10 mouse cellular contexts compared by ENCODE assay signal in the genomic region with DNA sequence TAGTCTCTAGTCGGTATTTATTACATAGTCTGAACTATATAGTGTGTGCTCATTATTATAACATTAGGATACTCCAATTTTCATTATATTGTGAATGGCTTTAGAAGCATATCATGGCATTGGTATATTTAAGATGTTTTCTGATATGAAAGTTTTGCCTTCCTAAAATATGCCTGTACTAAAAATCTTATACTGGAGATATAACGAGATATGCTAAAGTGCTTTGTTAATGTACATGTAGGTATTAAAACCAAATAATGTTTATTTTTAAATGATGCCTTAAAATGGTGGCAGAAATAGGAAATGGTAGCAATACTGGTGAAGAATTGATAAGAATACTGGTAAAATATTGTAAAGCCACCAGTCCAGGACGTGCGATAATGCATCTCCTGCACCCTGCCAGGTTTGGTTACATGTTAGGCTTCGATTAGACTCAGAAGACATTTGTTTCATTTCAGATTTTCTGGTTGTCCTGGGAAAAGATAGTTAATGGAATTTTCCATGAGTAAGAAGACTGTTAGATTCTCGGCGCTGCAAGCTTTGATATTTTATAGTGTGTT. TPM values are rescaled to one million over a fixed set of nuclear protein-coding genes. Genes with fewer than 3 reads are reported as not detected.
A peak's percentile ranks its signal among the peaks of the same experiment; 100 is the strongest.
DNase-seq lines count a peak whose midpoint lies in the region; ATAC-seq and TF ChIP-seq lines count a peak whose summit lies in the region.
"Had no signal": no experiment of that assay in that cellular context is flagged by ENCODE, and none has a peak within 500 bp of the region (broad histone marks: within the 10 kb centered on the region; RNA-seq: fewer than 3 reads in every experiment).

No protein-coding gene starts in this region.

- intact Hi-C loops in heart, postnatal 36 days (cut with DNase I) = no loop called here

- no peak overlapping the region for H3K9ac ChIP-seq in liver, postnatal 0 days (replicated peaks)
- H3K9ac ChIP-seq in forebrain, postnatal 0 days = no peak overlapping the region
- no peak overlapping the region for H3K9ac ChIP-seq in neural tube, embryonic 14.5 days (replicated peaks; ENCODE audit: low read depth, low read length)
- H3K9ac ChIP-seq: limb, embryonic 13.5 days had no signal

- H3K27me3 ChIP-seq in liver, postnatal 0 days (ENCODE audit: insufficient read depth, low read length) = no peaks in the 10 kb centered on the region
- H3K27me3 ChIP-seq in forebrain, postnatal 0 days (ENCODE audit: insufficient read depth, low read length) = no peaks in the 10 kb centered on the region
- no peaks in the 10 kb centered on the region for H3K27me3 ChIP-seq in neural tube, embryonic 14.5 days (ENCODE audit: control insufficient read depth, insufficient read depth, low read length)
- H3K27me3 ChIP-seq: limb, embryonic 13.5 days had no signal

- H3K36me3 ChIP-seq in liver, postnatal 0 days (replicated peaks; ENCODE audit: insufficient read depth, low read length) = peaks cover 5% of the 10 kb centered on the region; the same call in 1 of the 2 replicates
- no peaks in the 10 kb centered on the region for H3K36me3 ChIP-seq in forebrain, postnatal 0 days (ENCODE audit: insufficient read depth)
- no peaks in the 10 kb centered on the region for H3K36me3 ChIP-seq in neural tube, embryonic 14.5 days (ENCODE audit: control insufficient read depth, insufficient read depth, low read length)
- H3K36me3 ChIP-seq: limb, embryonic 13.5 days had no signal

- WGBS in liver, postnatal 0 days (ENCODE audit: insufficient replicate concordance) = 78% methylated on average over 7 of the region's 7 CpGs
- 76% methylated on average over 7 of the region's 7 CpGs for whole genome bisulfite sequencing in forebrain, postnatal 0 days
- WGBS in neural tube, embryonic 14.5 days = 70% methylated on average over 7 of the region's 7 CpGs

- no peak overlapping the region for H3K4me2 ChIP-seq in liver, postnatal 0 days (ENCODE audit: low read depth, low read length)
- no peak overlapping the region for H3K4me2 ChIP-seq in forebrain, postnatal 0 days (ENCODE audit: low read depth)
- H3K4me2 ChIP-seq in neural tube, embryonic 14.5 days (ENCODE audit: low read depth, low read length) = no peak overlapping the region
- H3K4me2 ChIP-seq: limb, embryonic 13.5 days had no signal

- DNase-seq in heart, adult 11 months = peak; percentile 28
- DNase-seq in heart, postnatal 36 days = no peak
- DNase-seq in liver, postnatal 0 days = no peak
- DNase-seq in liver = no peak
- DNase-seq in forebrain, postnatal 0 days = no peak
- no peak for DNase-seq in kidney, adult 8-10 months
- DNase-seq: cerebellum, postnatal 25 days; kidney, adult 18-20 months had no signal

- ATAC-seq in liver, postnatal 0 days = no peak
- ATAC-seq in forebrain, postnatal 0 days = no peak
- ATAC-seq in neural tube, embryonic 14.5 days (ENCODE audit: low read depth) = no peak

- H3K27ac ChIP-seq in liver, postnatal 0 days (ENCODE audit: low read depth) = no peak overlapping the region
- H3K27ac ChIP-seq in forebrain, postnatal 0 days (ENCODE audit: low read depth, low read length) = 0 out of 2 replicates have a peak overlapping the region, but pooled peaks have one; percentile 83
- peak overlapping the region; percentile 71; the same call in 1 of the 2 replicates for H3K27ac ChIP-seq in neural tube, embryonic 14.5 days (ENCODE audit: low read depth, low read length)

- H3K4me1 ChIP-seq in liver, postnatal 0 days (ENCODE audit: insufficient read depth) = peaks cover 26% of the 10 kb centered on the region
- H3K4me1 ChIP-seq in forebrain, postnatal 0 days (ENCODE audit: insufficient read depth) = peaks cover 16% of the 10 kb centered on the region
- peaks cover 16% of the 10 kb centered on the region for H3K4me1 ChIP-seq in neural tube, embryonic 14.5 days (ENCODE audit: control insufficient read depth, insufficient read depth, low read length)

- H3K4me3 ChIP-seq in liver, postnatal 0 days (ENCODE audit: low read depth, low read length) = no peak overlapping the region
- no peak overlapping the region for H3K4me3 ChIP-seq in forebrain, postnatal 0 days (ENCODE audit: low read depth, low read length)
- H3K4me3 ChIP-seq in neural tube, embryonic 14.5 days (ENCODE audit: low read depth, low read length) = no peak overlapping the region
- H3K4me3 ChIP-seq: limb, embryonic 13.5 days had no signal

- no peak for TF ChIP-seq CTCF in liver, postnatal 0 days (IDR thresholded peaks at IDR 0.05; ENCODE audit: low read depth)
- no peak for TF ChIP-seq CTCF in forebrain, postnatal 0 days (IDR thresholded peaks at IDR 0.05; ENCODE audit: low read depth)

- no peaks in the 10 kb centered on the region for H3K9me3 ChIP-seq in liver, postnatal 0 days (ENCODE audit: low read length)
- no peaks in the 10 kb centered on the region for H3K9me3 ChIP-seq in forebrain, postnatal 0 days (ENCODE audit: low read length)
- no peaks in the 10 kb centered on the region for H3K9me3 ChIP-seq in neural tube, embryonic 14.5 days (ENCODE audit: control insufficient read depth, low read length)
- H3K9me3 ChIP-seq: limb, embryonic 13.5 days had no signal

- 0 out of 2 replicates have a peak, but pooled peaks have one; percentile 10 for TF ChIP-seq EP300 in liver, postnatal 0 days (IDR thresholded peaks at IDR 0.05; ENCODE audit: low read depth)

RNA-seq across cellular contexts. Expression of a gene that starts 45.7 kb away (rescaled TPM):
- 10 to 100 TPM; 78.1 to 88.5 TPM for total RNA-seq in heart, postnatal 36 days (2021)
- polyA plus RNA-seq in liver, postnatal 0 days (2015; fragmentation: Nextera tagmentation; extraction: Ambion mirVana) = 5.6 and 6.6 TPM in 2 replicates
- total RNA-seq in forebrain, postnatal 0 days (2014; rRNA removed) = 35.0 and 54.8 TPM in 2 replicates
- 12.6 and 23.5 TPM in 2 replicates for polyA plus RNA-seq in forebrain, postnatal 0 days (2015; fragmentation: Nextera tagmentation; extraction: Ambion mirVana)
- 49.2 and 59.5 TPM in 2 replicates for polyA plus RNA-seq in neural tube, embryonic 14.5 days (2014; fragmentation: Nextera tagmentation; extraction: Ambion mirVana)
